Mouse (Mus musculus) cerebellum, postnatal 4 days (tissue): ENCODE data around the gene Ass1.
A peak's percentile ranks its signal among the peaks of the same experiment; 100 is the strongest.

ENCODE experiments used
- DNase-seq, 2 experiments: peaks; one replicate each; pipeline ENCODE4 v3.0.0; 2022; ENCODE audit warnings: low spot score in 2 of 2, mixed read lengths in 1 of 2

The Ass1 gene

DNA sequence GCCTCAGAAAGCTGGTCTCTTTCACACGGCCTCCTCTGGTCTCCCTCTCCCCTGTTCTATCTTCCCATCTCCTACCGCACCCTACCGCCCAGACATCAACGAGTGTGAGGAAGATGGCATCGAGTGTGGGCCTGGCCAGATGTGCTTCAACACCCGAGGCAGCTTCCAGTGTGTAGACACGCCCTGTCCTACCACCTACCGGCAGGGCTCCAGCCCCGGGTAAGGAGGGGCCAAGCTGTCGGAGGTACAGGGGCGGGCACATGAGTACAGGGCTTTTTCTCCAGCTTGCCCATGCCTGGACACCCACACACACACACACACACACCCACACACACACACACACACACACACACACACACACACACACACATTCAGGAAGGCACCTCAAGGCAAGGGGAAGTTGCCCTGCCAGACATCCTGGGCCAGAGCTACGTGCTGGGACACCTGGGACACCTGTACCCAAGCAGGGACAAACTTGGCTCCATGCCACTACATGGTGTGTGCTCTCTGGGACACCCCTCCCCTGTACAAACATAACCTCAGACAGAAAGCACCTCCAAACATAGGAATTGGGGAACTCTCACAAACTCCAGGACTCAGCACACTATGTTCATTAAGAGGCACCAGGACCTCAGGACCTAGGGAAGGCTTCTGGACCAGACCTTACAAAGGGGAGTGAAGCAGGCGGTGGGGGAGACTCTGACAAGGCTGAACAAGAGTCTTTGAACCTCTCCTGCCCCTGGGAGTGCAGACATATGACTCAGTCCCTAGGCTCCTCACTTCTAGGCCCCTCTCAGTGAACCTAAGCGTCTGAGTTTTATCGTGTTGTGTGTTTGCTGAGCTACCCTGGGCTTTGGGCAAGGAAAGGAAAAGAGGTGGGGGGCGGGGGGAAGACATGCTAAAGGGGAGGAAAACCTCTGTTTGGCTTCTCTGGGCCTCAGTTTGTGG is 10.7 kb upstream of the Ass1 start:
- no peak for DNase-seq

DNA sequence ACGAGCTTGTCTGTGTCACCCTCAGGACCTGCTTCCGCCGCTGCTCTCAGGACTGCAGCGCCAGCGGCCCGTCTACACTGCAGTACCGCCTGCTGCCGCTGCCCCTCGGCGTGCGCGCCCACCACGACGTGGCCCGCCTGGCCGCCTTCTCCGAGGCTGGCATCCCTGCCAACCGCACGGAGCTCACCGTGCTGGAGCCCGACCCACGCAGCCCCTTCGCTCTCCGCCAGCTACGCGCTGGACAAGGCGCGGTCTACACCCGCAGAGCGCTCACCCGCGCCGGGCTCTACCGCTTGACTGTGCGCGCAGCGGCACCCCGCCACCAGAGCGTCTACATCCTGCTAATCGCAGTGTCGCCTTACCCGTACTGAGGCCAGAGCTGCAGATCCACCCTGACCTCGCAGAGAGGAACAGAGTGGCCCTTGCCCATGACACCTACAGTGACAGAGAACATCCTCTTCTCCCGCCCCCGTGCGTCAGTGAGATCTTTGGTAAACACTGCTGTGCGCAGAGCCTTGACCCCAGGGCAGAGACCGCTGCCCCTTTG is 9.9 kb upstream of the Ass1 start:
- peak; percentile 42 to 55 for DNase-seq

DNA sequence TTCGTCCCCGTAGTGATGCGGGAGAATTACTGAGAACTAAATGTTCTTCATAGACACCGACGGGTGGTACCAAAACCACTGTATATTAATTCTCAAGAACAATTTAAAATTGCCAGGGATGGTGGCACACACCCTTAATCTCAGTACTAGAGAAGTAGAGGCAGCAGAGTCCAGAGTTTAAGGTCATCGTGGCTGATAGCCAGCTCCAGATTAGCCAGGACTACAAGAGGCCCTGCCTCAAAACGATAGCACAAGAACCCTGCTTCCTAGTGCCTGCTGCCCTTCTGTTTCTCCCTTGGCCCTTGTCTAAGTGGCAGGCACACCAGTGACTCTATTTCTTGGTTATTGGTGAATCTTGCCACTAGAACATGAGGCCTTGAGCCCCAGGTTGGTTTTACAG is 9.1 kb upstream of the Ass1 start:
- DNase-seq = no peak

DNA sequence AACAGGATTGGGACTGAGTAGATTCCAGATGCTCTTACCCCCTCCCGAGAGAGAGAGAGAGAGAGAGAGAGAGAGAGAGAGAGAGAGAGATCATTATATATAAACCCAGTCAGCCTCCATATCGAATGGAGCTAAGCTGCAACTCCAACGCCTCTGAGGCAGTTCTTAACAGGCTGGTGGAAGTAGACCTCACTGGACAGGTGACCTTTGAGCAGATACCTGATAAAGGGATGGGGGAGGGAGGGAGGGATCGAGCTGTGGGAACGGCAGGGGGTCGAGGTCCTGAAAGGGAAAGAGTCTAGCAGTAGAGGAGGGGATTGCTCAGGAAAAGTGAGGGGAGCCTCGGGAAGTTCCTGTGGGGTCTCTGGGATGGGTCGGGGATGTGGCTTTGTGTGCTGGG is 8.0 kb upstream of the Ass1 start:
- no peak for DNase-seq

DNA sequence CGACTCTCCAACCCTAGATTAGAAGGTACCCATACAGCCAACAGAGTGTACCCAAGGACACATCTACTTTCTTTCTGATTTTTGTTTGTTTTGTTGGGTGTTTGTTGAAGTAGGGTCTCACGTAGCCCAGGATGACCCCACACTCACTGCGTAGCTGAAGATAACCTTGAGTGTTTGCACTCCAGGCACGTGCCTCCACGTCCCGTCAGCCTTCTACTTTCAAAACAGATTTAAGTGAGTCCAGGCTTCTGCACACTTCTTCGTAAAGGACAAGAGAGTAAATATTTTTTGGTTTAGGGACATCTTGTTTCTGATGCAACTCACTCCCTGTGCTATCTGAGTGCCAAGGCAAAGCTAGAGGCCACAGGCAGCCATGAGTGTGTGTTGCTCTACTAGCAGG is 6.8 kb upstream of the Ass1 start:
- no peak for DNase-seq

DNA sequence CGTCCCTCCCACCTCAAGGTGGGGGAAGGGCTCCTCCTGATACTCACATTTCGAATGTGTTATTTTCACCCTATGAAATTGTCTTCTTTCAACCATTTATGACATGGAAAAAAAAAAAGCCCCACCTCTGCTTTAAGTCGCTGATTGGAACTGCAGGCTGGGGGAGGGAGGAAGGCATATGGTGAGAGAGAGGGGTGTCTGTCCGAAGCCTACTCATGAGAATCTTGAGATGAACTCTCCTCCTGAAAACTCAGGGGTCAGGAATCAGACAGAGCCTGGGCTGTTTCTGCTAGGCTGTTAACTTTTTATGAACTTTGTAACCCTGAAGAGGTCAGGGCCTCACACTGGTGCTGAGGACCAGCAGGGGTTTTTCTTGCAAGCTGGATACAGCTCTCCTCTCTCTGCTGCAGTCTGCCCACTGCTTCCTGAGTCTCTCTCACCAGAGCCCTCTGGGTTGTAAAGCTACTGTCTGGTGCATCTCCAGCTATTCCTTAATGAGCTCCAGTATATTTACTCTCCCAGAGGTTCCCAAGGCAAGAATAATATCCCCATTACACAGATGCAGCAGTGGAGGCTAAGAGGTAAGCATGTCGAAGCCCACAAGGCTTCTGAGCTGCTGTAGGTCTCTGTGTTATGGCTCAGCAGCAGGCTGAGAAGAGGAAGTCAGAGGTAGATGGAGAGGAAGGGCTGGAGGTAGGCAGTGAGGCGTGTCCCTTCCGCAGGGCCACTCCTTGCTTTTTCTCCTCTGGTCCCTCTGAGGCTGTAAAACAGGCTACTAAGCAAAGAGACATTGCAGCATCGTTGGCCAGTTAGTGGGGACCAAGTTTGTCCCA is 6.1 kb upstream of the Ass1 start:
- DNase-seq = no peak

DNA sequence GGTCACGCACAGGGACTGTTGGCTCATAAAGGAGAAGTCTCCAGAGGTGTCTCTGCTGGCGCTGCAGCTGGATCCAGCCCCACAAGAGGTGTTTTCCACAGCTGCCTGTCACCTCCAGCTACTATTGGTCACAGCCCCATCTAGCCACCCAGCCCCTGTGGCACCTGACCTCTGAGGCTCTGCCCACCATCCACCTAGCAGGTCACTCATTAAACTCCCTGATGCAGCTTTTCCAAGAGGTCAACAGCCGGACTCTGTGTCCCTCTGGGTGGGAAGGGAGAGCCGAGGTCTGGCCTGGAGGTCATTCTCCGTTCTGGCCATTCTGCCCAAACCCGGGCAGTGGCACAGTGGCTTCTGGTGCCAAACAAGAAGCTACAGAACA is 5.5 kb upstream of the Ass1 start:
- DNase-seq = no peak

DNA sequence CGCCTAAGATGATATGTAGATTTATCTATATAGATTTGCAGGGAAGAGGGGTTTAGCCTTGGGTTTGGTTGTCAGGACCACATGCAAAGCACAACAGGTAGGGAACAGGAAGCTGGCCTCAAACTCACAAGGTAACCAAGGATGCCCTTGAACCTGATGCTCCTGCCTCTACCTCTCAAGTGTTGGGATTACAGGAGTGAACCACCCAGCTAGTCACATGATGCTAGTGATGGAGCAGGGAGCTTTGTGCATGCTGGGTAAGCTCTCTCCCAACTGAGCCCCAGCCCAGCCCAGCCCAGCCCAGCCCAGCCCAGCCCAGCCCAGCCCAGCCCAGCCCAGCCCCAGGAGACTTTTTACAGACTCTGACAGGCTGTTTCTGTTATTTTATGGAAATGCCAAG is 2.5 kb upstream of the Ass1 start:
- DNase-seq = no peak

DNA sequence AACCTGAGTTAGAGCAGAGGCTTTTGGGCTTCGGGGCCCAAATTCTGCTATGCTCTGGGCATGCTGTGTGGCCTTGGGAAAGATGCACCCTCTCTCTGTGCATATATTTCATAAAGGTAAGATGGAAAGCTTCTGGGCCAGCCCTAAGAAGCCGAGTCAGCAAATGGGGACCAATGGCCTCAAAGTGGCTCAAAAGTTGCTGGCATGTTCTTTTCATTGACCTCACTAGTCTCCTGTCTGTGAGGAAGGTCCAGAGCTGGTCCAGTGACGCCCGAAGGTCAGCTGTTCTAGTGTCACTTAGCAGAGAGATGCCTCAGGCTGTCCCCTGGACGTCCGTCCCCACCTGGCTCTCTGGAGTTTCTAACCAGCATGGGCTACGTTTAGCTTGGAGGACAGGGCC is 1.1 kb upstream of the Ass1 start:
- no peak for DNase-seq

DNA sequence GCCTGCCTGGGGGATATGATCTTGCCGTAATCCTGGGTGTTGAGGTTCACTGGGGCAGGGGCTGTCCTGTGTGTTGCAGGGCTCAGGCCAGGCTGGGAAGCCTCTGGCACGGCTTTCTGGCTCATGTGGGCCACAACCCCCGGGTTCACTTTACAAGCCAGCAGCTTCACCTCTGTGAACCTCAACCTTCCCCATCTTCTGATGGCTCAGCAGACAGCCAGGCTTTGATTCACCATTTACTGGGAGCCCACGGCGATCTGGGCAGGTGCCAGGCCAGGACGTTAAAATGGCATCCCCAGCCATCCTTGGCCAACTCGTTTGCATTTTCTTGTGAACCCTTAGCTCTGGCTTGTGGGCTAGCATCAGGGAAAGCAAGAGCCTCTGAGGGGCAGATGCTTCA is 527 bp upstream of the Ass1 start:
- DNase-seq = no peak

DNA sequence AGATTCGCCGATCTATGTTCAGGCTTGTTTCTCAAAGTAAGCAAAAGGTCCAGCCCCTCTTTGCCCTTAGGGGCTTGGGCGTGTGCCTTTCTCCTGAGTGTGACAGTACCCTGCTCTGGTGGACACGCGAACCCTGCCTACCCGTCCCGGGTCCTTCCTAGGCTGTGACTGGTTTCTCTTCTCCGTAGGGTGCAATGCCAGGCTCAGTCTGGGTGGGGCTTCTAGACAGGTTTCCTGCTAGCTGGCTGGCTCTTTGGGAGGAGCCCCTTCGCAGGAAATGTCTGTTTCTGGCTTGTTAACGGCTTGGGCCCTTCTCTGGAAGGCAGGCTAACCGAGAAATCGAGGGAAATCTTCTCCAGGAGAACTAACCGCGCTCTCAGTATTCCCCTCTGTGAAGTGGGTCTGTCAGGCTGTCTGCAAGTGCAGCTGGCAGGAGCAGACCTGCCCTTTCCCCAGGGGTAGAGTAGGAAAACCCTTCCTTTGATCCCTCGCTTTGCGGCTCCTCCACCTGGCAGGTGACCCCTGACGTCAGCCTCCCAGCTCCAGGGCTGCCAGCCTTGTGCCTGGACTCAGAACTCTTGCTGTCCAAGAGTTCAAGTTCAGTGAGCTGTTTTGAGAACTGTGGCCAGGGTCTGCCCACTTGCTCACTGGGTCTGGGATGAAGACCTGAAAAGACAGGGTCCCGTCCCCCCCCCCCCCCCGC is 827 bp downstream of the Ass1 start:
- DNase-seq = no peak

DNA sequence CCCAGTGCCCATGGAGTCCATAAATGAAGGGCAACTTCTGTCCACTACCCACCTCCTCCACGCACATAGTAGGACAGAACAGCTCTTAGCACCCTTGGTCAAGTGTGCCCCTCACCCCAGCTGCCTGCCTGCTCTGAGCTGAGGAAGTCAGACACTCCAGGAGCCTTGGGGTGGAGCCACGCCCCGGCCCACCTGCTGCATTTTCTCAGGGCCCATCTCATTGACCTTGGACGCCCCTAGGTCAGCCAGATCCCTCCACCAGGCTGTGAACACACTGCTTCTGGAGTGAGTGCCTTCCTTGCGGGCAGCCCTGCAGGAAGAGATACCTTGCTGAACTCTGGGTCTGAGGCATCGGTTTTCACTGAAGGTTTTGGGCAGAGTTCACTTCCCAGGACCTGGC is 1.6 kb downstream of the Ass1 start:
- no peak for DNase-seq

DNA sequence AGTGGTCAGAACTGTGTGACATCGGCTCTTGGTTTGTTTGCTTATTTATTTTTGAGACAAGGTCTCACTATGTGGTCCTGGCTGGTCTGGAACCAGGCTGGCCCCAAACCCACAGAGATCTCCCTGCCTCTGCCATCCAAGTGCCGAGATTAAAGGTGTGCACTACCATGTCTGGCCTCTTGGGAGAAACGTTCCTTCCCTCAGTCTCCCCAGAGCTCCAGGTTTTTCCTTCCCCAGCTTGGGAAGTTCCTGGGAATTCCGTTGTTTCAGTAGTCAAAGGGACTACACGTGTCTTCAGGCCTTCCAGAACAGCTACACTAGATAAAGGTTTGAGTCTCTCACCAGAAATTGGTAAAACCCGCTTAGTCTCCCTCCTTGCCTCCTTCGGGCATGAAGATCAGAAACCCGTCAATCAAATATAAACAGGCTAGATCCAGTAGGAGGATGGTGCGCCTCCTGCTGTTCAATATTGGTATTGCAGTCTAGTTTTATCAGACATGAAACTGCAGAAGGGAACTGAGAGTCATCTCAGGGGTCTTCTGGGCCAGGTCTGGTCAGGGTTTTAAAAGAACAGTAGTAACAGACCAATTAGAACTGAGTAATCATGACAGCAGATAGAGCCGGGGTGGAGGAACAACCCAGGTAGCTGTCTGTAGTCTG is 2.5 kb downstream of the Ass1 start:
- peak in 1 of 2 experiments; percentile 61 for DNase-seq

DNA sequence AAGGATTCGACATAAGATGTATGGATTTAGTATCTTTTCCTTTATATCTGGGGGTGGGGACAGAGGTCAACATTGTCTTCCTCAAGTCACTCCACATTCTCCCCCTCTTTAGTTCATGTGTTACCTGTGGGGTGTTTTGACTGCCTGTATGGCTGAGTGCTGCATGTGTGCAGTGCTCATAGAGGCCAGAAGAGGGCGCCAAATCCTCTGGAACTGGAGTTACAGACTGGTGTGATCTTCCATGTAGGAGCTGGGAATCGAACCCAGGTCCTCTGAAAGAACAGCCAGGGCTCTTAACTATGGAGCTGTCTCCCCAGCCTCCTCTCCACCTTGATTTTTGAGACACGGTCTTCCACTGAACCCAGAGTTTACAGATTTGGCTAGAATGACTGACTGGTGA is 3.9 kb downstream of the Ass1 start:
- DNase-seq = no peak

DNA sequence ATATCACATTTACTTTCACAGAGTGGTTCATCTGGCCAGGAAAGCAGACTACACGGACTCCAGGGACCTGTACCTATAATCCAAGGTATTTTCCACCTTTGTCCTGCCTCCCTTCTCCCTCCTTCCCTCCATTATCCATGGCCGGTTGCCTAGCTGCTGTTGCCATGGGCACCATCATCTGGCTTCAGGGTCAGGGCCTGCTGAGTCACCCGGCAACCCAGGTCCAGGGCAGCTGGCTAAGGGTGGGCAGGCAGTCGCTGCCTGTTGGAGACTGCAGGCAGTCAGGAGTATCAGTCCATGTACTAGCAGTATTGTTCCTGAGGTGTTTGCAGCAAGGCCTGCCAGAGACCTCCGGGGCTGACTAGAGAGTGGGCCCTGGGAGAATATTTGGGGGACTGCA is 4.7 kb downstream of the Ass1 start:
- no peak for DNase-seq

DNA sequence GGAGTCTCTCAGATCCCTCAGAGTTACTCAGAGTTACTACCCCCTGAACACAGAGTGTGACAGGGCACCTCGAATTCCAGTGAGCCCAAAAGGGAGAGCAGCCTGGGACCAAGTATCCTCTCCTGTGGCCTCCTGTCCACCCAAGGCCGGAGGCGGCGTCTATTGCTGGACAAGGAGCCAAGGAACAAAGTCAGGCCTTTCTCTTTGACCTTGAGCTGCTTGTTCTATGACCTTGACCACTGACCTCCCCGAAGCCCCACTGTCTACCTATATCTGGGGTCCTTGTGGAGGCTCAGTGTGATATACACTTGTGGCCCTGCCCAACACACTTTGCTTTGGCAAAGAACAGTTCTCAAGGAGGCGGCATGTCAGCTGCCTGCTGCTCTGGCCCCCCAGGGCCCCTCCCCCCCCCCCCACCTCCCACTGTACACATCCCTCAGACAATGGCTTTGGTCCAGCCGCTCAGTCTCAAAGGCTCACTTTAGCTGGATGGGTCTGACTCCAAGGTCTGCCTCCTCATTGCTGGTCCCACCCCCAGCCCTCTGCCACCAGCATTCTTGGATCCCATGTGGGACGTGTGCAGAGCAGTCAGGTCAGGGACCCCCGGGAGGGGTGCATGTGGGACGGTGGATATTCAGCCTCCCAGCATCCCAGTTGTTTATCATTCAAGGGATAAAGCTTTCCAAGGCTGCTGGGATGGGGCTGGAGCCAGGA is 6.3 kb downstream of the Ass1 start:
- DNase-seq = no peak

DNA sequence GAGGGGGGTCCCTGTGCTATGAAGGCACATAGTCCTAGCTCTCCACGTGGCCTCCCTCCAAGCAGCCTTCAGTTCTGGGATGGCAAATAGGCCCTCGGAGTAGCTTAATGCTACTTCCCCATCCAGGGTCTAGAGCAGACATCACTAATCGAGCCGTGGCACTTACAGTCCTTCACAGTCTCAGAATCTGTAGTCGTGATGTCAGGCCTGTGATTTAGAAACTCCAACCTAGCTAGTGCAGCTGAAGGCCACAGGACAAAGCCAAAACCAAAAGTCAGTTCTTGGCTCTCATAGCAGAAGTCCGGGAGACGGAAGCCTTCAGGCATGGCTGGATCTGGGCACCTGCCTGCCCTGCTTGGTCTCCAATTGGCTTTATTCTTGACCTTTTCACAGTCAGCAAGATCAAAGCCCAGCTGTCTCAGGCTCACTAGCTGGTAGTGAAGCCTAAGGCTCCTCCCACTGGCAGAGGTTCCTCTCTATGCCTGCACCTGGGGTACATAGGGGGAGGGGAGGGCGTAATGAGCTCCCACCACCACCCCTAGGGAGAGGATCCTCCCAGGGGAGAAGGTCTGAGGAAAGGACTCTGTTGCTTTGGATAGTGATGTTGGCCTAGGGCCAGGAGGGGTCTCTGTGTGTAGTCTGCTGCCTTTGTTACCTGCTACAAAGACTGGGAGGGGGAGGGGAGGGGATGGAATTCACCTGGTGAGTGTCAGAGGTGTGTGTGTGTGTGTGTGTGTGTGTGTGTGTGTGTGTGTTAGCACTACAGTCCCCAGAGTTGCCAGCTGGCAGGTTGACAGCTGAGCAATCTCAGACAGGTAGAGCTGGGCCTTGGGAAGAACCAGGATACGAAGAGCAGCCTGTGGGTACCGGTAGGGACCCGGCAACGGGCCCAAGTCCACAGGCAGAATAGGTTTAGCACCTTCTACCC is 7.5 kb downstream of the Ass1 start:
- DNase-seq = no peak

DNA sequence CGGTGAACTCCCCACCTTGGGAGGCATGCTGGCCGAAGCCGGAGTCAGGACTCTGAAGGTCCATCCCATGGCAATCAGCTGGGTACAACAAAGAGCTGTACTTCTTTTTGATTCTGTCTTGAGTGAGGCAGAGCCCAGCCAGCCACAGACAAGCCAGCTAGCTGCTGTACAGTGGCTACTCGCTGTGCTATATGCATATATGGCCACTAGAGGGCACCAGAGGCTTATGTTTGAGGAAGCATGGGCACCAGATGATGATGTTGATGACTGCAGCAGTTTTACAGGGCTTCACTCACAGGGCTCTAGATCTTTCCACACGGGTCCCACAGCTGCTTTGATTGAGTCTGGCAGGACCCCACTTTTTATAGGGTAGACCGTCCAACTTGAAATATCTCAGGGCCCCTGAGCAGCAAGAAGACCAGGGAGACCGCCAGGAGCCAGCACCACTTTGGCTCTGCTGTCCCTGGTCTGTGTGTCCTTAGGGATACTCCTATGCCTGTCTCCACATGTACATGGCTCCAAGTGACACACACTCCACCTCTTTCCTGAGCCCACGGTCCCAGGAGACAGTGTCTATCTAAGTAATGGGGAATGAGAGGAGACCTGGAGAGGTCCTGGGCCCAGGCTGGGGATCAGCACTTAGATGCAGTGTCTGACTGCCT is 13.0 kb downstream of the Ass1 start:
- DNase-seq = peak; percentile 73 to 92

DNA sequence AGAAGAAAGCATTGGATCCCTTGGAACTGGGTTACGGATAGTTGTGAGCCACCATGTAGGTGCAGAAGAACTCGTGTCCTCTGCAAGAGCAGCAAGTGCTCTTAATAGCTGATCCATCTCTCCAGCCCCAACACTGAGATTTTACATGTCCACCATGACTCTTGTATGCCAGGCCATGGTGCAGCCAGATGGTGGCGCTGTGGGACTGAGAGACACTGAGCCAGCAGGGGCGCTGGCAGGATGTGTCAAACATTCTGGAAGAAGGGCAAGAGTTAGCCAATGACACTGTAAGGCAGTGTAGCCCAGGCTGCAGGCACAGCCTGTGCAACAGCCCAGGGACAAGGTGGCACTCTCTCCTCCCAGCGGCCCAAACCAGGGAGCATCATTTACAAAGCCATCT is 14.2 kb downstream of the Ass1 start:
- DNase-seq = peak; percentile 75 to 91
